Mouse (Mus musculus): ENCODE results near the gene Yod1.

Yod1 gene

DNA sequence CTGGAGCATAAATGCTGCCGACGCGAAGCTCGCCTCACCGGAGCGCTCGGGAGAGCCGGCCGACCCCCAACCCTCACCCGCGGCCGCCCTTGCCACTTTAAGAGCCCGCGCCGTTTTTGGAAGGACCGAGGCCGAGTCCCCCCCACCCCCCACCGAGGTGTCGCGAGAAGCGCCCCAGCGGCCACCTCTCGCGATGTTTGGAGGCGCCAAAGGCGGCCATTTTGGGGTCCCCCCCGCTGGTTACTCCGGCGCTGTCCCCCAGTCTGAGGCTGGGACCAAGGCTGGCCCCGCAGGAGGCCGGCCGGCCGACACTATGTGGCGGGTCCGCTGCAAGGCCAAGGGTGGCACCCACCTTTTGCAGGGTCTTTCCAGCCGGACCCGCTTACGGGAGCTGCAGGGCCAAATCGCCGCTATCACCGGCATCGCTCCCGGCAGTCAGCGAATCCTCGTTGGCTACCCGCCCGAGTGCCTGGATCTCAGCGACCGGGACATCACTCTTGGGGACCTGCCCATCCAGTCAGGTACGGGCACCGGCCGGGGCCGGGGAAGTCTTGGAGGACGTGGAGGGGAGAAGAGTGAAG, at the start of gene Yod1:
Gene Yod1 (plus strand): TSS at position 37 of the 581 bp plus-strand sequence.
- peak; percentile 88 for DNase-seq

DNA sequence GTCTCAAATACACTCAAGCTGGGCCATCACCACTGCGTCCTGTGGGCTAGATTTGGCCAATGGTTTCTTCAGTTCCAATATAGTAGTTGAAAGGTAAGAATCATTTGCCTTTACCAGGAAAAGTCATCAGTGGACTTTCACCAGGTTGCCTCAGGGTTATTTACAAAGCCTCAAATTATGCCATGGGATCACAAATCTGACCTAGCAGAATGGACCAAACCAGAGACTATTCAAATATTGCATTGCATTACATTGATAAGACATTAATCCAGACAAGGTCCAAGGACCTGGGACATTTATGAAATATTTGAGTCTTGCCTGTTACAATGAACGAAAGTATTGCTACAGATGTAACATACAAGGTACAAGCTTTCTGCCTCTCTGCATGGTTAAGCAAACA, 38.6 kb upstream of the Yod1 start:
- no peak for DNase-seq

GRCm38 (mm10) chr1:130681075-130681474, 36.1 kb upstream of the Yod1 start:
- DNase-seq: no peak

DNA sequence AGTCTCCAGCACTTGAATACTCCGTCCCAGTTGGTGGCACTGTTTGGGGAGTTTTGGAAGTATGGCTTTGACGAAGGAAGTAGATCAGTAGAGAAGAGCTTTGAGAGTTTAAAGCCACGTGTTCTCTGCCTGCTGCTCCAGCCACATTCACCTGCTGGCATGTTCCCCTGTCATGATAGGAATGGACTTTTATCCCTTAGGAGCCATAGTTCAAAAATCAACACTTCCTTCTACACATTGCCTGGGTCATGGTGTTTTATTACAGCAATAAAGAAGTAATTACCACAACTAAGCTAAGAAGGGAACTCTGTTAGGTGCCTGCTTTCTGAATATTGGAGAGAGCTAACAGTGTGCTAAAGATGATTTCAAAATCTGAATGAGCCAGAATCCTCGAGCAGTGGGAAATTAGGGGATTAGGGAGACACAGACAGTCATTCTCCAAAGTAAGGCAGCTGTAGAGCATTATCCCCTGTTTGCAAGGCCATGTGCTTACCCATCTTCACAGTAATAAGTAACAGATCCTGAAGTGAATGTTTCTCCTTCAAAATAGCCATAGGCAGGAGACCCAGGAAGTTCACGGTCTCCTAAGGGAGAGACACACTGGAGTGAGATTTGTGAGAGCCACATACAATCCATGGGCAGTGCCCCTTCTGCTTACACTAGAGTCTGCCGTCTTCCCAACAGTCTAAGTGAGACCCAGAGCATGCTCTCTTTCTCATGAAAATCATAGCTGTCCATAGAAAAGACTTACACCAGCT, 35.3 kb upstream of the Yod1 start:
- no peak for DNase-seq

- no peak for DNase-seq
Measured at GRCm38 (mm10) chr1:130683905-130684304, 33.2 kb upstream of the Yod1 start.

GRCm38 (mm10) chr1:130698601-130699000, 18.5 kb upstream of the Yod1 start:
- DNase-seq: no peak

DNA sequence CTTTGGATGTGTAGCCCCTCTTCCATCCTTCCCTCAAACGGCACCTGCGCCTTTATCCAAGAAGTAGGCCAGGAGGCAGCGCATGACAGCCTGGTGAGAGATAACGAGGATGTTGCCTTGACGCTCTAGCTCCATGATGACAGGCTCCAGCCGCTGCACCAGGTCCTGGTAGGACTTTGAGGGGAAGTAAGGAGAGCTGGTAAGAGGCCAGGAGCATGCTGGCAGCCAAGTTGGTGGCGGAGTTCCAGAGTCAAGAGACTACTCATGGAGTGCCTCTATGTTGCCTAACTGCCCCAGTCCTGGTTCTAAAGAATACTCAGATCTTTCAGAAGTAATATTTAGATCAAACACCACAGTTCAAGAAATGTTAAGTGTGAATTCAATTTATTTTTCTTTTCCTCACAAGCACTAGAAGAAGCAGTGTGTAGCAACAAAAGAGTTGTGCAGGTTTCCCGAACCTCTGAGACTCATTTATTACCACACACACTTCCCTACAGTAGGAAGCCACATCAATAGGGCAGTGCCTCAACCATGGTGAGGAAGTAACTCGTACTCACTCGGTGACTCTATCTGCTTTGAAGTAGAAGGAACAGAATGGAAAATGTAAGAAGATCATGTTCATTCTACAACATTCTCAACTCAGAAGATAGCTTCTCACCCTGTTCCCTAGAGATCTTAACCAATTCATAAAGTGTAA, 17.0 kb upstream of the Yod1 start:
- DNase-seq: peak; percentile 57

- DNase-seq: no peak
Measured at GRCm38 (mm10) chr1:130701976-130702375, 15.2 kb upstream of the Yod1 start.

DNA sequence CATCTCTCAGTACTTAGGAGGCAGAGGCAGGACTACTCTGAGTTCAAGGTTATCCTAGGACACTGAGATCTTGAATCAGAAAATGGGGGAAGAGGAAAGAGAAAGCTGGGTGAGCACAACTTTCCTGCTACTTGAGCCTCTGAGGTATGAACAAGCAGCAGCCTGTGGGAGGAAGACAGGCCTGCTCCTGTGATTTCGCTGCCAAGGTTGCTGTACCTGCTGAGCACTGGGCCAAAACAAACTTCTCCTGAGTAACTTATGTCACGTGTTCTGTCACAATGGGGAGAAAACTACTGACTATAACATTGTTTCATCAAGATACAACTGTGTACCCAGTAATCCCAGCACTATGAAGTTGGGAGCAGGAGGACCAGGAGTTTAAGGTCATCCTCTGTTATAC, 13.5 kb upstream of the Yod1 start:
- no peak for DNase-seq

- no peak for DNase-seq
Measured at GRCm38 (mm10) chr1:130710283-130711080, 6.6 kb upstream of the Yod1 start.

GRCm38 (mm10) chr1:130714046-130714445, 3.1 kb upstream of the Yod1 start:
- DNase-seq: peak; percentile 24

DNA sequence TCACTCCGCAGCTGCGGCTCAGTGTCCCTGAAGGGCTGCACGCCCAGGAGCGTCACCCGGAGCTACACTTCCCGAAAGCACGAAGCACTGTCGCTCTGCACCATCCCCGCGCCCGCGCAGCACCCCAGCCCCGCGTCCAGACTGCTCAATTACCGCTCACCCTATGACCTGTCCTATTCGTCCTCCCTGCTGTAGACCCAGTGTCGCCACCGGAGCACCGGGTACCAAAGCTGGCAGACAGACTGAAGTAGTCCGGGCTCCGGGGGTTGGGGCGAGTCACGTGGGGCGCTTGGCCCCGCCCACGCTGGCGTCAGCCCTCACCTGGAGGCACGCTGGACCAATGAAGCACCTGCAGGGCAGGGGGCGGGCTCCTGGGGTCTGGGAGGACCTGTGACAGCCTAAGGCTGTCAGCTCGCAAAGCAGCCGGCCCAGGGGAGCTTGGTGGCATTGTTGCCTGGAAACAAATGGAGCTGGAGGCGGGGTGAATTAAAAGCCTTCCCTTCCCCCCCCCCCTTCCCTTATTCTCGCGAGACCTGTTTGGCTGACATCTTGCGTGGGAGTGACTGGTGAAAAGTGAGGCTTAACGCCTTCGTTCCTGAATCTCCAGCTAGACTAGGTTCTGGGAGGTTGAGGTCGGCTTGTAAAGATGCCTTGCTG, 1.4 kb upstream of the Yod1 start, which contains the start of gene Gm29427:
Gene Gm29427 (minus strand): TSS at position 239 of the 657 bp plus-strand sequence.
- peak; percentile 99 for DNase-seq

DNA sequence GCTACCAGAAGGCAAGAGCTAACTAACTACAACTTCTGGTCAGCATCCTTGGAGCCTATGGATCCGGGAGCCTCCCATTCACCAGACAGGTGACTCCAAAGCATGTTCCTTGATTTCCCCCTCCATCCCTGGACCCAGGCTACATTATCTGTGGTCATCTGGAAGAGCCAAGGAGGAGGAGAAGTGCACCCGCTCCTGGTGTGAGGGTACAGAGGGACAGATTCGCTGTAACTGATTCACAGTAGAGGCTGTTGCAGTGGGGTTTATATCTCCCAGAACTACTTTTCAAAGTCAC, 962 bp upstream of the Yod1 start:
- no peak for DNase-seq

DNA sequence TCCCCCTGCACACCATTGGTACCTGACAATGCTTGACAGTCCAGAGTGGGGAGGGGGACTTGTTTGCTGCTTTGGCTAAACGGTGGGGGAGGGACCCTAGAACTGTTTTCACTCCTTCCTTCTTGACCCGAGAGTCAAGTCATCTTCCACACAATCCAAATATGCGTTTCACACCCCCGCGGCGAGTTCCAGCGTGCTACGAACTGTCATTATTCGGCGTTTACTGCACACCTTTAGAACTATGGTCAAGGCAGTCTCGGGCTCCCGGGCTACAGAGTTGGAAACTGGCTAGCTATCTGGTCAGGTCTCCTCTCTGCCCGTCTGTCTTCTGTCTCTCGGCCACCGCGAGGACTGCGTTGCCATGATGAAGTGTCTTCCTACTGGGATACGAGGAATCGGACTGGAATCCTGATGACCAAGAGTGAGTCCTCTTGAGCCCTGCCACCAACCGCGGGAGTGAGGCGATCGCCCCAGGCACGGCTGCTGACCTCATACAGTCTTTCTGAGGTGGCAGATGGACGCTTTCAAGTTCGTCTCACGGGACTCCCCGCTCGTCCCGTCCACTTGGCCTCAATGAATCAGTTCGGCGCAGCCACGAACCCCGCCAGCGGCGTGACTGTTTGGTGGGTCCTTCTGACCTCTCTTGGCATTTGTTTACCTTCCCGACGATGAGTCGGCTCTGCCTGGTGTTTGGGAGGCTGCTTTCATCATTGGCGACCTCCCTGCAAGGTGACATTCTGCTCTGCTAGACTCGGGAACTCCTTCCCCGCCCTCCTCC, 425 bp upstream of the Yod1 start:
- peak; percentile 82 for DNase-seq

DNA sequence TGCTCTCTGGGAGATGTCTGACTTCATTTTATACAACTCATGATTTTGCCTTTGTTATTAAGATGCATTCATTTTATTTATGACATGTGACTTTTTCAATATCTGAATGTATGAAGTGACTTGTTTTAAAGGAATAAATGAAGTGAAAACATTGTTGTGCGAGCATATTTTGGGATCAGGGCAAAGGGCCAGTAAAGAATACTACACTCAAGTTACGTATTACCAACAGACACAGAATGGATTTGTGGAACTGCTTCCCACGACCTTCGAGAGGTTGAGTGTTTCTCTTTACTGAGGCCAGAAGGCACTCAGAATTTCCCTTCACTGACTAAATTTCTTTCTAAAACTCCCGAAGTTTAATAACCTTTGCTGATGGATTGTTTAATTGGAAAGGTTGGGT, 7.1 kb downstream of the Yod1 start:
- DNase-seq: no peak

GRCm38 (mm10) chr1:130726396-130726795, 9.3 kb downstream of the Yod1 start:
- no peak for DNase-seq

GRCm38 (mm10) chr1:130728070-130728469, 10.9 kb downstream of the Yod1 start:
- DNase-seq: no peak

DNA sequence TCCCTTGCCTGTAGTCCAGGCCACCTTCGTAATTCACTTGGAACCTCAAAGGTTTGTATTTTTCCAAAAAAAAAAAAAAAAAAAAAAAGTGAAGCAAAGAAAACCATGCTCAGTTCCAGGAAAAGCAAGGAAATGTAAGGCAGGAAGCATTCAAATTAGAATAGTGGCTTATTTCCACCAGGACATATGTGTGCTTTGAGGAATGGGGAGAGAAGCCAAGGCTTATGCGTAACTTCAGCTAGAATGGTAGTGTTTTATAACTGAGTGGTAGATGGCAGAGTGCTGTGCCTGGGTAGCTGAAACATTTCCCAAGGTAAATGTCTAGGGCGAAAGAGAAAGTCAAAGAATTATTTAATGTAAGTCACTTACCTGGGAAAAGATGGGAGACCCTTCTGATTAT, 11.6 kb downstream of the Yod1 start:
- no peak for DNase-seq

DNA sequence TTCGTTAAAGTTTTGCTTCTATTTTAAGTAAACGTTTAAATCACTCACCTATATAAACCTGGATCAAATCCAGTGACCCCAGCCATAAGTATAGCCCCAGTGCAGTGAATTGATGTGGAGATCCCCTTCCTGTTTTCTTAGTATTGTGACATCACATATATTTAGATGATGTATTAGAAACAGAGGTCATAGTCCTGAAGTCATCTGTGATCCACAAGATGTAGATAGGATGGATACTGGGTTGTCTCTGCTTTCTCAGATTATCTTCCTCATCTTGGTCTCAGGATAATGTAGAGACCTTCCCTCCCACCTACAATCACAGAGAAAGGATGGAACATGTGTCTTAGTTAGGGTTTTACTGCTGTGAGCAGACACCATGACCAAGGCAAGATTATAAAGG, 12.0 kb downstream of the Yod1 start, which contains the start of gene Pfkfb2:
Gene Pfkfb2 (minus strand): TSS at position 101 of the 400 bp plus-strand sequence.
- DNase-seq: no peak

GRCm38 (mm10) chr1:130731741-130732337, 14.7 kb downstream of the Yod1 start, which contains the start of gene AA986860:
AA986860 (plus strand) TSS chr1:130731976.
- no peak for DNase-seq
